Mouse (Mus musculus) granulocyte monocyte progenitor cell, adult 5-6 weeks (primary cell): ENCODE results near the gene Itgb5. TPM values are rescaled to one million over a fixed set of nuclear protein-coding genes. Genes with fewer than 3 reads are reported as not detected.

Experiments used
- ATAC-seq: replicated peaks from 2 replicates; pipeline ENCODE4 v1.8.0; 2016; ENCODE audit warnings: mild to moderate bottlenecking, moderate TSS enrichment, inconsistent platforms; ENCODE audit not compliant: poor library complexity, severe bottlenecking
- total RNA-seq, 2 experiments: library from RNA; stranded (forward) in 1 of 2; stranded (reverse) in 1 of 2; fragments of 200-712, 200-1000 nt in 1 of 2; fragments of >200 nt in 1 of 2; fragmentation: Nextera tagmentation in 1 of 2; gene quantifications; 2 replicates each; pipeline ENCODE4 v1.2.3; 2014 to 2017

The Itgb5 gene
- total RNA-seq, 2 experiments from 2014 or later = 8.1 to 13.4 TPM

DNA sequence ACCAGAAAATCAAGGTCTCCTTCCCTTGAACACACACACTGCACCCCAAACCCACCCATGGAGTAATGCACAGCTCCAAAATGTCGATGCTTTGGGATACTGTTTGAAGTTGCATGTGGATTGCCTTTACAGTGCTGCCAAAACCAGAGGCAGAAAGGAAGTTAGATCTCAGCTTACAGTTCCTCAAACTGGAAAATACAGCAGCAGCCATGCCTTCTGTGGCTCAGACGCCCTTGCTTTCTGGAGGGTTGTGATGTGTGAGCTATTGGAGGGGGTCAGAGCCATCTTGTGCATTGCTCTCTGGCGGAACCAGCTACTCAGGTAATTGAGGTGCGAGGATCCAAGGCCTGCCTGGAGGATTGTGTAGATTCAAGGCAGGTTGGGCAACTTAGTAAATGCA, 107.4 kb downstream of the Itgb5 start:
- ATAC-seq = peak; percentile 45

DNA sequence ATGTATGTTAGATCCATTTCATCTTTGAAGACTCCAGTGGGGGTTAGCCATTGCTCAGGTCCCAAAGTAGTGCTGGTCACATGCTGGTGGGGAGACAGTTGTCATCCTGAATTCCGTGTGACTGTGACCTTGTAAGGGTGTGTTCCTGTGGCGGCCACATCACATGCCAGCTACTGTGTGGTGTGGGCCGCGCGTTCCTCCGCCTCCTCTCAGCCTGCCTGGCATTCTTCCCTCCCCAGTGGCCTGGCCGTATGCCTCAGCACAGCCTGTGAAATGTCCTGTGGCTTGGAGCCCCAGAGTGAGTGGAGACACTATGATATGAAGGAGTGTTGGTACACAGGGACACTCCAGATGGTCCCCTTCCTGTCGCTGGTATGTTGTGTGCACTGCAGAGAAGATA, 108.1 kb downstream of the Itgb5 start:
- peak; percentile 62 for ATAC-seq

DNA sequence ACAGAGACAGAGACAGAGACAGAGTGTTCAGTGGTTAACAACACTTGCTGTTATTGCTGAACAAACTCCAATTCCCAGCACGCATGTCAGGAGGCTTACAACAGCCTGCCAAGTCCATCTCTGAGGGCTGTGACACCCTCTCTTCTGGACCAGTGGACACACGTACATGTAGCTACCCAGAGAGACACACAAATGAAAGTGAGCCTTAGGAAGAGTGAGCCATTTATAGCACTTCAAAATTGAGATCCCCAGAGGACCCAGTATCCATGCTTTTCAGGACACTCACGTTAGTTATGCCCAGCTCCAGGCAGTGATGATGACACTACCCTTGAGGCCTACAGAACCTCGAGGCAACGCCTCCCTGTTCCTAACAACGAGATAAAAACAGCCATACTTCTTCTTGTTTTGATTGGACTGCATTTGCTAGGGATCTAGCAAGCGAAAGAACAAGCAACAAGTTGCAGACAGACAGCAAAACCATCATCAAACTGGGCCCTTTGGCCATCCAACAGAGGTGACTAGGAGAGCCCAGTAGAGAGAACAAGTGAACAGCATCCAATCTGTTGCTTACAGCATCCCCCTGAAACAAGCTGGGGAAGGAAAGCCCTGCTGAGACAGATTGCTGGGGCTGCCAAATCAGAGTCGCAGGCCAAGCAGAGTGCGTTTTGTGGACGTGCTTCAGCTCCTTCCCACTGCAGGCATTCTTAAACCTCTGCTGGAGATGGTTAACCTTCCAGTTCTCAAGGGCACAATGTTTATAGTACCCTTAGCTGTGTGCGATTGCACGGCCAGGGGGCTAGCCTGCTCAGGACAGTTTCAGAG, 109.1 kb downstream of the Itgb5 start:
- ATAC-seq = no peak

DNA sequence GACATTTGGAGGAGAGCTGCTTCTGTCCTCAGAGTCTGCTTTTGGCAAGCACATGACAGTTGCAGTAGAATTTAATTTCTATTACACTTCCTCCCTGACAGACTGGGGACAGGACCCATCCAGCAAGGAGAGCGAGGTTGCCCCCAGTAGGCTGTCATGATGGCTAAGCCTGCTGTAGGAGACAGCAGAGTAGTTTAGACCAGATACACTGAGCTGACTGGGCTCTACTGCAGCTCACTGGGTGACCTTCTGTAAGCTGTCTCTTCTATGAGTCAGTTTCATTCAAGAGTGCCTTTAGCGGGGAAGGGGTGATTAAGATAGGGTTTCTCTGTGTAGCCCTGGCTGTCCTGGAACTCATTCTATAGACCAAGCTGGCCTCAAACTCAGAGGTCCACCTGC, 109.7 kb downstream of the Itgb5 start:
- ATAC-seq = no peak

DNA sequence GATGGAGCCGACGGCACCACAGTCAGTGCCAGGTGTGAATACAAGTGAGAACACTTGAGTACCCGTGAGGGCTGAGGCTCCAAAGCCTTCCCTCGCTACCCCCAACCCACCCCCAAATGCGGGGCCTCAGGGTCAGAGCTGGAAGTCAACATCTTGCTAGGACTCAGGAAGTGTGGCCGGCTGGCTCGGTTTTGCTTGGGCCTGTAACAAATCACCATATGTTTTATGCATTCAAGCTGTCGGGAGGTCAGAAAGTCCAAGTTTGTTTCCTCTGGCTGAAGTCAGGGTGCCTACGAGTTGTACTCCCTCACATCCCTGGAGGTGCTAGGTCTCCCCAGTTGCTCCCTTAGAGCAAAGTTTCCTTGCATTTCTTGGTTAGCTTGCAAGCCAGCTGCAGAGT, 110.2 kb downstream of the Itgb5 start:
- no peak for ATAC-seq

DNA sequence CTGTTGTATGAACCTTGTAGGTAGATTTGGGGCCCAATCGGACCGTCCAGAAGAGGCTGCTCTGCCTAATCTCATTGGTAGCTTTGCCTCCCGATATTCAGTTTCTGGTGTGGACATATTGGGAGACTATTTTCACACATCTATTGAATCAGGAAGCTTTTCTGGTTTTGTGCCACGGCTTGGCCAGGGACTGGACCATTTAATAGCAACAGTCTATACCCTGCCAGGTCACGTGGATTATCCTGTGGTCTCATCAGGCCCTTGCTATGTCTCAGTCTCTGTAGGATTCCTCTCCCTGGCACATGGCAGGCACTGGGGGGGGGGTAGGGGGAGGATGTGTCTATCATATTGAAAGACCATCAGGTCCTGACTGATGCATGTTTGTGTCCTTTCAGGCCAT, 110.6 kb downstream of the Itgb5 start:
- no peak for ATAC-seq

DNA sequence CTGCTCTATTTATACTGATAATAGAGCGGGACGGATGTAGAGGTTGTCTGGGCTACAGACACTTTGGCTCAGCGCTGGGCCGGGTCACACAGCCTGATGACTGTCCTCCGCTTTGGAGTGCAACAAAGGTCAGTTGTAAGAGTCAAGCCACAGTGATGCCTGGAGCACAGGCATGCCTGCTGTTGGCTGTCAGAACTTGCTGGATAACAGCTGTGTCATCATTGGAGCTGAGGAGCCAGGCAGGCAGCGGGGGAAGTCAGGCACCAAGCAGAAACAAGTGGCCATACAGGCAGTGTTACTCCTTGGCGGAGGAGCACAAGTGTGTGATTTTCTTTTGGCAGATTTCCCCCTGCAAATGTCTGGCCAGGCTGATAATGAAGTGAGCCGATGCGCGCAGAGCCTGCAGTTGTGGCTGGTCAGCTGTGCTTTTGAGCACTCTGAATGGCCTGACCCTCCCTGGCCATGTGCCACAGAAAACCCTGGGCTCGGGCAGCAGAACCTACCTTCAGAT, 111.9 kb downstream of the Itgb5 start:
- ATAC-seq = no peak

DNA sequence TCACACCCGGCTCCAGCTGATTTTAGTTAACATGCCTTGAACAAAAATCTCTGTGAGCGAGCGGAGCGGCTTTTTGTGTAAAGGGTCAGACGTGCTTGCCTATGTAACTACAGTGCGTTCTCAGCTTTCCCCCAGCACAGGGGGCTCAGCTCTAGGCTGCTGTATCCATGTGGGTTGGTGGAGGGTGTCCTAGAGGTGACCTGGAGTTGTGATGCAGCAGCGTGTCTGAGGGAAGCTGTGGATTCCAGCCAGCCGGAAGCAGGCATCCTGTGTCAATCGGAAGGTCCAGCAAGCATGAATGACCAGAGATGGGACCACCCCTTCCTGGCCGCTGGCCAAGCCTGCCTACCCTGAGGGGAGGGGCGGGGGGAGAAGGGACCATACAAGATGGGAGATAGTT, 112.9 kb downstream of the Itgb5 start:
- no peak for ATAC-seq

DNA sequence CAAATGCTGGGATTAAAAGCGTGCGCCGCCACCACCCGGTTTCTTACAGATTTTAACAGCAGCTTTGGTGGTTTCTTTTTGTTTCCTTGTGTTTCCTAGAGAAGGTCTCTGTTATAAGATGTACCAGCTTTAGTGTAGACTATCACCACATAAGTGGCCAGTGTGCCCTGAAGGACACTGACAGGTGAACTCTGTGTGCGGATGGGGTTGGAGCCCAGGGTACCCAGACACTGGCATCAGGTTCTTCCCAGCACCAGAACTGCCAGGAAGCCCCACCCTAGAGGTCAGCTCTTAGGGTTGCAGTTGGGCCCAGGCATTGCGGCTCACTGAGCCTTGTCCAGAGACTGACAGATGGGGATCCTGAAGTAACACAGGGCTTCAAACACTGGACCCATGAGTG, 113.9 kb downstream of the Itgb5 start:
- ATAC-seq = no peak

DNA sequence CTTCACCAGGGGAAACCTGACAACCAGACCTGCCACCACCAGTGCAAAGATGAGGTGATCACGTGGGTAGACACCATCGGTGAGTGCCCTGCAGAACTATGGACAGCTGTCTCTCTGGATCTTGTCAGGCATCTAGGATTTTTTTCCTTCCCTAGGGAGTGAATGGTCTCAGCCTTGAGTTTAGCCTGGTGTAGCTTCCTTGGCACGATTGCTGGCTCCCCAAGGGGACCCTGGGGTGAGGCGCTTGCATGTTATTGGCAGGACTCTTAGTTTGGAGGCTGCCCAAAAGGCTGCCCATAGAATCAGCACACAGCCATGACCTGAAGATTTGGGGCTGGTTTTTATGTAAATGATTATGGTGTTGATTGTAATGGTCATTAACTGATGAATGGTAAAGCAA, 114.7 kb downstream of the Itgb5 start:
- no peak for ATAC-seq

DNA sequence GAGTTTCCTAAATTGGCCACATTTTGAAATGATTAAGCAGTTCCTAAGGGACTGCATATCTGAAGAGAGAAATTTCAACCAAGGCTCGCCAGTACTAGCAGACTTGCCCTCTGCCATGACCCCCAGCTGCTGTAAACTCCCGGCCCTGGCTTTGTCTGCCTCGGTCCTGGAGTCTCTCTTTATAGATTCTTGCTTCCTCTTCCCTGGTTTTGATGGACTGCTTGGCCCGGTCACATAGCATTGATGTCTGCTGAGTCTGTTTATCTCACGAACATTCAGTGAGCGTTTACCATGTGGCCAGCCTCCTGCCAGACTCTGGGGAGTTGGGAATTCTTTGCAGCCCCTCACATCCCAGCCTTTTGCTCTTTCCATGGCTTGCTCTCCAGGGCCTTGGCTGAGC, 115.3 kb downstream of the Itgb5 start:
- ATAC-seq = no peak

DNA sequence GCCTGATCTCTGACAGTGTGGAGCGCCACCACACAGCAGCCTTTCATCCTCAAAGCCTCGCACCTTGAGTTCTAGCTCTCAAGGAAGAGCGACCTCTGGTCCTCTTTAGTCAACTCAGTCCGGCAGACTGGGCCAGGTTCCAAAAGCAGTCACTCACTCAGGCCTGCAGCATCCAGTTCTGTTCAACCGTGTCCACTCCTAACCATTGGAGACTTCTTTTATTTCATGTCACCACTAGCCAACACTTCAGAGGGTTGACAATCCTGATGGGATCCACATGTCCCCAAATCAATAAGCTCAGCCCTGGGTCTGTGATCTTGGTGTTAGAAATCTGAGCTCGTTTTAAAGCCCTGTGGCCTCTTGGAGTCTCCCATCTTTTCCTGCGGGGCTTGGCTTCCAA, 116.6 kb downstream of the Itgb5 start:
- ATAC-seq = no peak

DNA sequence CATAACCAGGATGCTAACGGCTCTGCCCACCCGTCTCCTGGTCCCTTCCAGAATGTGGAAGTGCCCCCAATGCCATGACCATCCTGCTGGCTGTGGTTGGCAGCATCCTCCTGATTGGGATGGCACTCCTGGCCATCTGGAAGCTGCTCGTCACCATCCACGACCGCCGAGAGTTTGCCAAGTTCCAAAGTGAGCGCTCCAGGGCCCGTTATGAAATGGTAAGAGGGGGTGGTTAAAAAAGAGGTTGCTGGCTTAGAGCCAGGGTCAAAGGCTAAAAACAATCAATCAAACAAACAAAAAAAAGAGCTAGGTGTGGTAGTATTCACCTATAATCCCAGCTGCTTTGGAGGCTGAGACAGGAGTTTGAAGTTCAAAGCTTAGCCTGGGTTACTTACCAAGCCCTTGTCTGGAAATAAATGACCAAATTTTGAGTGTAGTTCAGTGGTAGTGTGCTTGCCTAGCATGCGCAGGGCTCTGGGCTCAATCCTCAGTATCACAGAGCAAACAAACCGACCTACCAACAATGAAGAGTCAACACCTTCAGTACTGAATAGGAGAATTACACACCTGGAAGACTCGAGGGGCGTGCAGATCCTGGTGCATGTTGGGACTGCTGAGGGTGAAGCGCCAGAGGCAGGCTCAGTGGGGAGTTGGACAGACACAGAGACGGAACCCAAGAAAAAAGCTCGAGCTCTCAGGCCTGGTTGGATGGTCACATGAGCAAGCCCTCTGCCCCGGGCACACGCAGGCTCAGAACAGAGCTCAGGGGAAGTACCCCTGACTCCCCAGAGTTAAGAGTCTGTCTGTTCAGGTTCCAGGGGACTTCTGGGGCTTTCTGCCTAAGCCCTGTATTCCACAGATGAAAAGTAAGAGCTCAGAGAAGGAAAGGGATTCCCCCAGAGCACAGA, 118.5 kb downstream of the Itgb5 start:
- ATAC-seq = no peak

DNA sequence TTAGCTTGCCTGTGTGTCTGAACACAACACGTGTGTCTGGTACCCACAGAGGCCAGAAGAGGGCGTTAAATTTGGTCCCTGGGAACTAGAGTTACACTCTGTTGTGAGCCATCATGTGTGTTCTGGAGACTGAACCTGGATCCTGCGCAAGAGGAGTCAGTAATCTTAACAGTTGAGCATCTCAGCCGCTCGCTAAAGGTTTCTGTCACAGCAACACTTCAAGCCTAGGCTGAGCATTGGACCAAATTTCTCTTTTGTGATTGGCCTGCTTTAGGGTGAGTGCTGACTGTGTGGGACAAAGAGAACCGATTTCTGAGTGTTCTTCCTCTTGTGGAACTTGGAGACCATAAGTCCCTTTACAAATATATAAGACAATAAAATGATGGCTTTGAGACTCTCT, 120.9 kb downstream of the Itgb5 start:
- no peak for ATAC-seq

DNA sequence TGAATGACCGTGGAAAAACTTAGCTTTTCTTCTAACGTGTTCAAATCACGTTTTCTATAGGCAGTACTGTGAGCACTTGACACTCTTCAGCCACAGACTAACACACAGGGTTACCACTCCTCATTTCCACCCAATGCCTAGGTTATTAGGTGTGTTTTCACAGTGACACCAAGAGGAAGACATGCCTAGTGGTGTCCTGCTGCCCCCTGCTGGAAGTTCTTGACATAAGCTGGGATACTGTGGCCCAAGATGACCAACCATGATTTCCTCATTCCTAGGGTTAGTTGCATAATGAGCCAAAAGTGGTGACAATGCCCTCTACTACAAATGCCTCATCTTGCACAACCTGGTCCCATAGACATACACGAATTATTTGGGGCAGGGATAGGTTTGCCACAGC, 121.4 kb downstream of the Itgb5 start:
- ATAC-seq = peak; percentile 88

DNA sequence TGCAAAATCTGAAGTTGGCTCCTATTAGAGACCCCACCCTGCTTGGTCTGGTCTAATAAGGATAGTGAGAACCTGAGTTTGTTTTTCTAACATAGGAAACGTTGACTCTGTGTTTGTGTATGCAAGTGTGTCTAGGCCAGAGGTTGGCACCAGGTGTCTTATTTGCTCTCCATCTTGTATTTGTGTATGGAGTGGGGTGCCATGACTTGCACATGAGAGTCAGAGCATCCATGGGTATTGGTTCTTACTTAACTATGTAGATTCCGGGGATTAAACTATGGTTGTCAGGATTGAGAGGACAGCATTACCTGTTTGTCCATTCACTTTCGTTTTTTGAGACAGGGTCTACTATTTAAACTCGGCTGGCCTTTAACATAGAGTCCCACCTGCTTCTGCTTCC, 123.5 kb downstream of the Itgb5 start:
- ATAC-seq = no peak

DNA sequence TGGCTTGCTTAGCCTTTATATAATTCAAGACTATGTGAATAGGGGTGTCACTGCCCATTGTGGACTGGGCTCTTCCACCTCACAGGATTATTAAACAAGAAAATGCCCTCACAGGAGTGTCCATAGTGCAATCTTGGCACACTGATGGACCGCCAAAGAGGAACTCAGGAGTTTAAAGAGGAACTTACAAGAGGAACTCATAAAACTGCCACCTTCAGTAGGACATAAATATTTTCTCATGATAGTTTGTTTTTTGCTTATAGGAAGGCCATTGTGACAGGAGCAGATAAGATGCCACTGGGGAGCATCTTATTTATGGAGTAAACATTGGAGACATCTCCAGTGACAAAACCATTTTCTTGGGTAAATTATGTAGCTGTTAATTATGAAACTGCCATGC, 125.3 kb downstream of the Itgb5 start:
- peak; percentile 60 for ATAC-seq

DNA sequence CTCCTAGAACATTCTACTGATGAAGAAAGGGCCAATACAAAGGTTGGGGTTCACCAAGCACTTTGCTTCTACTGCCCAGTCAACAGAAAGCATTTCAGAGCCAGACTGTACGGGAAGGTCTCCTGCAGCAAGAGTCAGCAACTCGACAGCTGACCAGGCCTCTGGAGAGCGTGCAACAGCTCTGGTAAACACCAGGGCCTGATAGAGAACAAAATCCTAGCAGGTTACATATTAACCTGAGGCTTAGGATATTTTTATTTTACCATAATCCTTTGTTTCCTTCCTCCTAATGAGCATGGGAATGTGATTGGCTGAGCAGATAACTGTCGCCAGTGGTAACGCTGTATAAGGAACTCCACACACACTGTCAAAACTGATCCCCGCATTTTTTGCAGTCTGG, 134.0 kb downstream of the Itgb5 start:
- ATAC-seq = no peak

DNA sequence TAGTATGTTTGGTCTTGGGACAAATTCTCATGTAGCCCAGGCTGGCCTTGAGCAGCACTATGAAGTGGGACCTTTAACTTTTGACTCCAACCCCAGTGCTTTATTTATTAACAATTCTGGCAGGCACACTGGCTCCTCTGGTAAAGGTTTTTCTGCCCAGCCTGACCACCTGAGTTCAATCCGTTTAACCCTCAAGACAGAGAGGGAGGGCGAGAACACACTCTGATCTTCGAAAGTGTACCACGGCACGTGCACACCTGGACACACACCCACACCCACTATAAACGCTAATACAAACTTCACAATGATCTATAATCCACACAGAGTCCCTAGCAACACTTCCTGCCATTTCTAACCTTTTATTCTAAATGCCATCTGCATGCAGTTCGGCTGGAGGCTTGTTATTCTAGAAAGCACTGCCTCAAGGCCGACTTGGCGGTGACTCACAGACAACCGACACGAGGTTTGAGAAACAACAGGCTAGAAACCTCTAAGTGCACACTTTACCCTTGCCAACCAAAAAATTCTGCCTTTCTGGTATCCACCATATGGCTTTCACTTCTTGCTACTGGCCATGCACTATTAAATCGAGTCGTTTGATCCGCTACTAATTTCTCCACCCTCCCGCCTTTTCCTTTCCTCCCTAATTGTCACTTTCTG, 136.5 kb downstream of the Itgb5 start:
- ATAC-seq = 0 out of 2 replicates have a peak, but pooled peaks have one; percentile 15

DNA sequence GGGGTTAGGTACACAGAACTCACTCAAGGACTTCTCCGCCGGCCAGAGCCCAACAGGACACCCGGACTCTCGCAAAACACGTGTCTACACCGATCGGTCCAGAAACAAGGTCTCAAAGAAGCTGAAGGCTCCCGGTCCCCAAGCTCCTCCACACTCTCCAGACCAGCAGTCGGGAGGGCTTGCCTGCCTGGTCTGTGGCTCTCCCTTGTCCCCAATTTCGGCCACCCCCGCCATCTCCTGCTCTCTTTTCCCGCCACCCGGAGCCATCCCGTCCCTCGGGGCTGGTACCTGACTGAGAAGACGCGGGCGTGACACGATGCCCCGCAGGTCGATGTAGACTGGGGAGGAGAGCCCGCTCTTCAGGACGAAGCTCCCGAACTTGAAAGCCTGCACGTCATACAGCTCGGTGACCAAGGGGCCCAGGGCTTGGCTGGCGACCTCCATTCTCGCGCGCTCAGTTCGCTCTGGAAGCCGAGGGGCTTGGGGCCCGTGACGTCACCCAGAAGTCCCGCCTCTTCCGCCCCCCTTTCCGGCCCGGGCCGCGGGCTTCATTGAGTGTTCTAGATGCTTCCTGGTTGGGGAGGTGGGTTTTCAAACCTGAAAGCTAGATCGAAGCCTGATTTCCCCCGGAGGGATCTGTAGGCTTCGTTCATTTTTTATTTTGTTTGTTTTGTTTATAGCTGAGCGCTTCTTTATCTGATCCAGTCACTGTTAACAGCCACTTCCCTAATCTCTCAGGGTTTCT, 137.2 kb downstream of the Itgb5 start, which contains the start of gene Umps:
Gene Umps, minus strand, starts transcription at position 501 of the 745 bp plus-strand sequence.
- peak; percentile 92 for ATAC-seq
